Comparison of ENCODE assay signal across 24 mouse cellular contexts in genomic region chr4:36540664-36541360, GRCm38 (mm10).
DNase-seq lines count a peak whose midpoint lies in the region; ATAC-seq and TF ChIP-seq lines count a peak whose summit lies in the region.
"Had no signal": no experiment of that assay in that cellular context is flagged by ENCODE, and none has a peak within 500 bp of the region (broad histone marks: within the 10 kb centered on the region; RNA-seq: fewer than 3 reads in every experiment).

No protein-coding gene starts in this region.

- H3K27ac ChIP-seq in liver, adult 2 months (replicated peaks; ENCODE audit: insufficient read depth, low read depth, low read length) = no peak overlapping the region
- no peak overlapping the region for H3K27ac ChIP-seq in intestine, embryonic 15.5 days
- H3K27ac ChIP-seq in intestine, postnatal 0 days (ENCODE audit: low read depth, low read length) = no peak overlapping the region
- H3K27ac ChIP-seq: embryonic facial prominence, embryonic 10.5 days; embryonic facial prominence, embryonic 12.5 days had no signal

- no peak overlapping the region for H3K4me2 ChIP-seq in intestine, embryonic 15.5 days (replicated peaks)
- no peak overlapping the region for H3K4me2 ChIP-seq in intestine, postnatal 0 days (replicated peaks; ENCODE audit: low read depth)
- H3K4me2 ChIP-seq: embryonic facial prominence, embryonic 12.5 days had no signal

- H3K27me3 ChIP-seq in liver, adult 2 months (ENCODE audit: control insufficient read depth, insufficient read depth, low read length) = no peaks in the 10 kb centered on the region
- H3K27me3 ChIP-seq in intestine, embryonic 15.5 days (replicated peaks) = no peaks in the 10 kb centered on the region
- no peaks in the 10 kb centered on the region for H3K27me3 ChIP-seq in intestine, postnatal 0 days (replicated peaks; ENCODE audit: control insufficient read depth, insufficient read depth, low read length)
- H3K27me3 ChIP-seq: CH12.LX; embryonic facial prominence, embryonic 12.5 days; Patski had no signal

- ATAC-seq in intestine, embryonic 15.5 days = peak; percentile 84
- peak; percentile 98 for ATAC-seq in intestine, postnatal 0 days
- ATAC-seq in megakaryocyte, adult 5-6 weeks (ENCODE audit: poor library complexity, severe bottlenecking) = no peak
- ATAC-seq: activated CD4-positive, CD25-positive, alpha-beta regulatory T cell, adult 4 months; CD4-positive, CD25-positive, alpha-beta regulatory T cell, adult 4 months; forebrain, embryonic 14.5 days; forebrain, embryonic 16.5 days; Patski had no signal

- no peaks in the 10 kb centered on the region for H3K36me3 ChIP-seq in liver, adult 2 months (ENCODE audit: control insufficient read depth, insufficient read depth, low read length)
- no peaks in the 10 kb centered on the region for H3K36me3 ChIP-seq in intestine, embryonic 15.5 days
- H3K36me3 ChIP-seq in intestine, postnatal 0 days (ENCODE audit: control insufficient read depth, insufficient read depth) = no peaks in the 10 kb centered on the region
- H3K36me3 ChIP-seq: embryonic facial prominence, embryonic 10.5 days; embryonic facial prominence, embryonic 12.5 days; G1E had no signal

- peak; percentile 29 for DNase-seq in liver, adult 2 months (ENCODE audit: extremely low read depth, low read depth, low spot score)
- no peak for DNase-seq in liver
- DNase-seq in left cerebral cortex, postnatal 14 days (ENCODE audit: low spot score in 2 of 2) = no peak
- DNase-seq: adrenal gland, adult 8-10 months; adrenal gland, postnatal 14 days; adrenal gland, postnatal 36 days; B cell, adult 2 months; cerebellum, adult 11-12 months; cerebellum, adult 2 months; cerebellum, adult 9-10 months; cerebellum, postnatal 10 days; cerebellum, postnatal 25 days had no signal

- H3K4me3 ChIP-seq in liver, adult 2 months (ENCODE audit: insufficient read depth, low read depth, low read length) = no peak overlapping the region
- H3K4me3 ChIP-seq in intestine, embryonic 15.5 days (replicated peaks) = no peak overlapping the region
- no peak overlapping the region for H3K4me3 ChIP-seq in intestine, postnatal 0 days (ENCODE audit: low read depth, low read length)
- H3K4me3 ChIP-seq: embryonic facial prominence, embryonic 10.5 days; embryonic facial prominence, embryonic 12.5 days had no signal

- no peaks in the 10 kb centered on the region for H3K9me3 ChIP-seq in intestine, embryonic 15.5 days
- H3K9me3 ChIP-seq in intestine, postnatal 0 days (ENCODE audit: control insufficient read depth) = no peaks in the 10 kb centered on the region
- H3K9me3 ChIP-seq: embryonic facial prominence, embryonic 10.5 days; embryonic facial prominence, embryonic 12.5 days; G1E had no signal

- TF ChIP-seq POLR2A in liver, adult 2 months (IDR thresholded peaks at IDR 0.05; ENCODE audit: extremely low read depth, insufficient read depth, low read length) = no peak

- H3K9ac ChIP-seq in liver, adult 2 months (ENCODE audit: low read depth, low read length) = no peak overlapping the region
- H3K9ac ChIP-seq in intestine, embryonic 15.5 days = no peak overlapping the region
- no peak overlapping the region for H3K9ac ChIP-seq in intestine, postnatal 0 days (ENCODE audit: low read depth, low read length)
- H3K9ac ChIP-seq: embryonic facial prominence, embryonic 12.5 days had no signal

- TF ChIP-seq CTCF in liver, adult 2 months (IDR thresholded peaks at IDR 0.05; ENCODE audit: low read depth, low read length) = no peak
- TF ChIP-seq CTCF in intestine, postnatal 0 days (IDR thresholded peaks at IDR 0.05; ENCODE audit: low read depth) = no peak

- H3K4me1 ChIP-seq in liver, adult 2 months (ENCODE audit: control insufficient read depth, insufficient read depth, low read length) = no peaks in the 10 kb centered on the region
- H3K4me1 ChIP-seq in intestine, embryonic 15.5 days (replicated peaks) = no peaks in the 10 kb centered on the region
- H3K4me1 ChIP-seq in intestine, postnatal 0 days (replicated peaks; ENCODE audit: control insufficient read depth, insufficient read depth, low read length) = no peaks in the 10 kb centered on the region
- H3K4me1 ChIP-seq: embryonic facial prominence, embryonic 10.5 days; embryonic facial prominence, embryonic 12.5 days had no signal

- no peaks in the 10 kb centered on the region for H3K79me2 ChIP-seq in liver, adult 2 months (ENCODE audit: control insufficient read depth, insufficient read depth, low read length)

- WGBS in liver, adult 2 months = 20% methylated on average over 2 of the region's 2 CpGs
- WGBS in intestine, embryonic 15.5 days = 44% methylated on average over 2 of the region's 2 CpGs
- WGBS in intestine, postnatal 0 days = 22% methylated on average over 2 of the region's 2 CpGs

- intact Hi-C loops in left cerebral cortex, postnatal 14 days (cut with DNase I) = no loop called here
